10 mouse cellular contexts compared by ENCODE assay signal in genomic region chr11:5414856-5415616, GRCm38 (mm10). TPM values are rescaled to one million over a fixed set of nuclear protein-coding genes. Genes with fewer than 3 reads are reported as not detected.
DNase-seq lines count a peak whose midpoint lies in the region; ATAC-seq and TF ChIP-seq lines count a peak whose summit lies in the region.
"Had no signal": no experiment of that assay in that cellular context is flagged by ENCODE, and none has a peak within 500 bp of the region (broad histone marks: within the 10 kb centered on the region; RNA-seq: fewer than 3 reads in every experiment).

No protein-coding gene starts in this region.

- H3K36me3 ChIP-seq in lung, embryonic 14.5 days (ENCODE audit: insufficient read depth): no peaks in the 10 kb centered on the region
- 0 out of 2 replicates have a peak, but pooled peaks cover 1% of the 10 kb centered on the region for H3K36me3 ChIP-seq in limb, embryonic 10.5 days
- H3K36me3 ChIP-seq in stomach, embryonic 15.5 days: no peaks in the 10 kb centered on the region

- no peaks in the 10 kb centered on the region for H3K9me3 ChIP-seq in lung, embryonic 14.5 days (ENCODE audit: low read depth, low read length)
- no peaks in the 10 kb centered on the region for H3K9me3 ChIP-seq in limb, embryonic 10.5 days (replicated peaks)
- H3K9me3 ChIP-seq in stomach, embryonic 15.5 days: no peaks in the 10 kb centered on the region

- DNase-seq in gastrocnemius, adult 2 months: no peak
- DNase-seq in gastrocnemius, postnatal 36 days: no peak
- DNase-seq in lung, embryonic 14.5 days: no peak
- no peak for DNase-seq in lung, postnatal 4 days
- DNase-seq in limb, embryonic 10.5 days (ENCODE audit: low spot score): no peak
- DNase-seq in cerebellum, adult 9-11 months: no peak
- no peak for DNase-seq in right cerebral cortex, postnatal 25 days
- DNase-seq: cerebellum, adult 8-10 months; thymus, adult 2 months had no signal

- H3K9ac ChIP-seq in lung, embryonic 14.5 days: no peak overlapping the region; the same call in 1 of the 2 replicates
- no peak overlapping the region for H3K9ac ChIP-seq in stomach, embryonic 15.5 days

- peak; percentile 48; the same call in 1 of the 2 replicates for ATAC-seq in lung, embryonic 14.5 days (ENCODE audit: insufficient read depth)
- ATAC-seq in stomach, embryonic 15.5 days (ENCODE audit: insufficient read depth, low FRiP score, low read depth): no peak

- peak overlapping the region; percentile 82 for H3K27ac ChIP-seq in gastrocnemius, adult 2 months
- peak overlapping the region; percentile 58; the same call in 1 of the 2 replicates for H3K27ac ChIP-seq in lung, embryonic 14.5 days (ENCODE audit: low read depth)
- H3K27ac ChIP-seq in limb, embryonic 10.5 days: peak overlapping the region; percentile 69
- peak overlapping the region; percentile 63 for H3K27ac ChIP-seq in stomach, embryonic 15.5 days

- H3K4me2 ChIP-seq in lung, embryonic 14.5 days: no peak overlapping the region
- H3K4me2 ChIP-seq in stomach, embryonic 15.5 days: peak overlapping the region; percentile 20; the same call in 1 of the 2 replicates

- WGBS in lung, embryonic 14.5 days: 16% methylated on average over 2 of the region's 2 CpGs
- WGBS in limb, embryonic 10.5 days: 34% methylated on average over 2 of the region's 2 CpGs
- 25% methylated on average over 2 of the region's 2 CpGs for WGBS in stomach, embryonic 15.5 days

- peaks cover 50% of the 10 kb centered on the region for H3K4me1 ChIP-seq in lung, embryonic 14.5 days (ENCODE audit: insufficient read depth)
- peaks cover 66% of the 10 kb centered on the region for H3K4me1 ChIP-seq in limb, embryonic 10.5 days
- H3K4me1 ChIP-seq in stomach, embryonic 15.5 days: peaks cover 38% of the 10 kb centered on the region

- no peaks in the 10 kb centered on the region for H3K27me3 ChIP-seq in lung, embryonic 14.5 days (ENCODE audit: insufficient read depth, low read length)
- H3K27me3 ChIP-seq in limb, embryonic 10.5 days (ENCODE audit: low read depth, poor library complexity, severe bottlenecking): no peaks in the 10 kb centered on the region
- no peaks in the 10 kb centered on the region for H3K27me3 ChIP-seq in stomach, embryonic 15.5 days (replicated peaks)

- TF ChIP-seq CTCF in gastrocnemius, adult 2 months (IDR thresholded peaks at IDR 0.05): no peak
- no peak for TF ChIP-seq CTCF in lung, embryonic 14.5 days (IDR thresholded peaks at IDR 0.05; ENCODE audit: low read depth)

- intact Hi-C loops in gastrocnemius, adult 2 months (cut with DNase I): no loop called here
- intact Hi-C loops in gastrocnemius, postnatal 36 days (cut with DNase I): no loop called here

- H3K4me3 ChIP-seq in gastrocnemius, adult 2 months: no peak overlapping the region; the same call in 1 of the 2 replicates
- H3K4me3 ChIP-seq in lung, embryonic 14.5 days (ENCODE audit: low read depth, low read length): no peak overlapping the region
- 0 out of 2 replicates have a peak overlapping the region, but pooled peaks have one; percentile 16 for H3K4me3 ChIP-seq in limb, embryonic 10.5 days
- H3K4me3 ChIP-seq in stomach, embryonic 15.5 days (replicated peaks): no peak overlapping the region

RNA-seq across cellular contexts. Expression of gene Znrf3, which starts 29.6 kb away (rescaled TPM):
- 1 to 10 TPM; 5.7 to 6.9 TPM for total RNA-seq in gastrocnemius, adult 2 months (2021)
- 1 to 10 TPM; 4.3 to 6.9 TPM for total RNA-seq in gastrocnemius, postnatal 36 days (2021)
- 16.8 and 18.0 TPM in 2 replicates for polyA plus RNA-seq in lung, embryonic 14.5 days (2014; fragmentation: Nextera tagmentation; extraction: Ambion mirVana)
- 12.8 and 12.9 TPM in 2 replicates for polyA plus RNA-seq in limb, embryonic 10.5 days (2016; fragmentation: Nextera tagmentation; extraction: Ambion mirVana)
- 12.9 and 13.4 TPM in 2 replicates for polyA plus RNA-seq in stomach, embryonic 15.5 days (2015; fragmentation: Nextera tagmentation; extraction: Ambion mirVana)
